Mouse (Mus musculus) CH12.LX (cell line): Measurements from ENCODE around the gene Kif3b. TPM values are rescaled to one million over a fixed set of nuclear protein-coding genes. Genes with fewer than 3 reads are reported as not detected.

ENCODE experiments used
- DNase-seq: peaks from one replicate; pipeline ENCODE4 v3.0.0-alpha.2; 2013; ENCODE audit errors: extremely low read depth
- H3K27ac ChIP-seq: 2 replicates; pipeline ENCODE4 v1.5.1; 2012; ENCODE audit warnings: low read depth, mild to moderate bottlenecking, control low read depth, moderate library complexity; ENCODE audit not compliant: insufficient read depth
- H3K27me3 ChIP-seq: replicated peaks from 2 replicates; pipeline ENCODE3; 2012; ENCODE audit warnings: inconsistent platforms
- H3K36me3 ChIP-seq, 2 experiments: replicated peaks in 1 of 2; 2 replicates each; pipeline versions ENCODE3 to v1.6.1; 2012; ENCODE audit warnings: inconsistent platforms in 1 of 2, low read length in 1 of 2, mild to moderate bottlenecking in 1 of 2, mixed read lengths in 1 of 2, moderate library complexity in 1 of 2; ENCODE audit not compliant: control insufficient read depth in 1 of 2, insufficient read depth in 1 of 2
- H3K4me1 ChIP-seq, 2 experiments: 2 replicates each; pipeline ENCODE4 v1.6.1; 2012; ENCODE audit warnings: inconsistent platforms in 1 of 2, moderate library complexity in 1 of 2; ENCODE audit not compliant: insufficient read depth in 2 of 2, control insufficient read depth in 1 of 2
- H3K4me2 ChIP-seq: 2 replicates; pipeline ENCODE4 v1.6.1; 2012; ENCODE audit warnings: low read depth, mild to moderate bottlenecking, control low read depth; ENCODE audit not compliant: poor library complexity, insufficient read depth, severe bottlenecking
- H3K4me3 ChIP-seq, 3 experiments: fragments of 150-350 bp in 1 of 3; sonication (generic) in 1 of 3; replicated peaks in 1 of 3; 2 replicates each; pipeline versions ENCODE3 to v1.5.1; 2011 to 2012; ENCODE audit warnings: low read depth in 2 of 3, low read length in 2 of 3, mild to moderate bottlenecking in 2 of 3, moderate library complexity in 2 of 3, control low read depth in 1 of 3, improper control_type of control experiment in 1 of 3, inconsistent platforms in 1 of 3, mixed read lengths in 1 of 3; ENCODE audit not compliant: poor library complexity in 1 of 3
- H3K79me2 ChIP-seq: replicated peaks from 2 replicates; pipeline ENCODE4 v1.6.1; 2012; ENCODE audit warnings: mild to moderate bottlenecking, moderate library complexity; ENCODE audit not compliant: control insufficient read depth, poor library complexity, insufficient read depth, severe bottlenecking; ENCODE audit errors: extremely low read depth
- H3K9ac ChIP-seq: 2 replicates; pipeline ENCODE4 v1.6.1; 2012; ENCODE audit warnings: low read depth, mild to moderate bottlenecking, control low read depth, moderate library complexity; ENCODE audit not compliant: insufficient read depth
- H3K9me3 ChIP-seq: replicated peaks from 2 replicates; pipeline ENCODE3; 2012; ENCODE audit warnings: low read length, inconsistent platforms, mixed read lengths
- BHLHE40 ChIP-seq: IDR thresholded peaks from 2 replicates; pipeline ENCODE4 v1.6.1; 2011; ENCODE audit warnings: mild to moderate bottlenecking, low read depth, low read length, improper control_type of control experiment
- CHD1 ChIP-seq: IDR thresholded peaks from 2 replicates; pipeline ENCODE4 v1.6.1; 2012; ENCODE audit warnings: low read depth, low read length, improper control_type of control experiment, inconsistent platforms
- CHD2 ChIP-seq: IDR thresholded peaks from 2 replicates; pipeline ENCODE4 v1.6.1; 2011; ENCODE audit warnings: low read length, improper control_type of control experiment
- CTCF ChIP-seq, 2 experiments: IDR thresholded peaks in 1 of 2; conservative IDR thresholded peaks in 1 of 2; 2 replicates each; pipeline ENCODE4 v1.5.1; 2011 to 2012; ENCODE audit warnings: low read depth in 2 of 2, low read length in 2 of 2, improper control_type of control experiment in 1 of 2, inconsistent platforms in 1 of 2, mild to moderate bottlenecking in 1 of 2, moderate library complexity in 1 of 2
- E2F4 ChIP-seq: IDR thresholded peaks from 2 replicates; pipeline ENCODE4 v1.6.1; 2011; ENCODE audit warnings: low read depth, low read length, improper control_type of control experiment; ENCODE audit not compliant: insufficient replicate concordance
- ELF1 ChIP-seq: IDR thresholded peaks from 2 replicates; pipeline ENCODE4 v1.6.1; 2014; ENCODE audit warnings: low read depth, mild to moderate bottlenecking, inconsistent platforms, low read length, improper control_type of control experiment
- EP300 ChIP-seq: IDR thresholded peaks from 2 replicates; pipeline ENCODE4 v1.6.1; 2011; ENCODE audit warnings: low read length, improper control_type of control experiment
- ETS1 ChIP-seq: conservative IDR thresholded peaks from 2 replicates; pipeline ENCODE4 v1.6.1; 2012; ENCODE audit warnings: low read depth, mild to moderate bottlenecking, inconsistent platforms, low read length, improper control_type of control experiment, moderate library complexity
- GABPA ChIP-seq: IDR thresholded peaks from 2 replicates; pipeline ENCODE4 v1.6.1; 2012; ENCODE audit warnings: low read depth, low read length, improper control_type of control experiment, inconsistent platforms; ENCODE audit not compliant: insufficient replicate concordance
- HCFC1 ChIP-seq: IDR thresholded peaks from 2 replicates; pipeline ENCODE4 v1.6.1; 2012; ENCODE audit warnings: low read depth, mild to moderate bottlenecking, inconsistent platforms, low read length, improper control_type of control experiment
- IRF4 ChIP-seq: IDR thresholded peaks from 2 replicates; pipeline ENCODE4 v1.6.1; 2014; ENCODE audit warnings: low read depth, mild to moderate bottlenecking, inconsistent platforms, low read length, improper control_type of control experiment
- JUN ChIP-seq: IDR thresholded peaks from 2 replicates; pipeline ENCODE4 v1.6.1; 2011; ENCODE audit warnings: low read depth, mild to moderate bottlenecking, low read length, improper control_type of control experiment, moderate library complexity; ENCODE audit not compliant: insufficient read depth
- JUND ChIP-seq: conservative IDR thresholded peaks from 2 replicates; pipeline ENCODE4 v1.6.1; 2011; ENCODE audit warnings: low read depth, low read length, improper control_type of control experiment
- KAT2A ChIP-seq: IDR thresholded peaks from 2 replicates; pipeline ENCODE4 v1.6.1; 2012; ENCODE audit warnings: low read length, improper control_type of control experiment, inconsistent platforms; ENCODE audit not compliant: insufficient replicate concordance
- MAFK ChIP-seq: IDR thresholded peaks from 2 replicates; pipeline ENCODE4 v1.6.1; 2011; ENCODE audit warnings: low read length, improper control_type of control experiment; ENCODE audit not compliant: insufficient replicate concordance
- MAZ ChIP-seq: IDR thresholded peaks from 2 replicates; pipeline ENCODE4 v1.6.1; 2012; ENCODE audit warnings: low read depth, mild to moderate bottlenecking, inconsistent platforms, low read length, improper control_type of control experiment, moderate library complexity
- MEF2A ChIP-seq: IDR thresholded peaks from 2 replicates; pipeline ENCODE4 v1.6.1; 2014; ENCODE audit warnings: low read depth, mild to moderate bottlenecking, inconsistent platforms, low read length, improper control_type of control experiment, borderline replicate concordance
- MXI1 ChIP-seq: IDR thresholded peaks from 2 replicates; pipeline ENCODE4 v1.6.1; 2011; ENCODE audit warnings: mild to moderate bottlenecking, low read depth, low read length, improper control_type of control experiment
- MYC ChIP-seq: IDR thresholded peaks from 2 replicates; pipeline ENCODE4 v1.6.1; 2011; ENCODE audit warnings: low read depth, mild to moderate bottlenecking, improper control_type of control experiment, low read length
- NELFE ChIP-seq: IDR thresholded peaks from 2 replicates; pipeline ENCODE4 v1.6.1; 2011; ENCODE audit warnings: low read depth, low read length, improper control_type of control experiment
- NRF1 ChIP-seq: IDR thresholded peaks from 2 replicates; pipeline ENCODE4 v1.6.1; 2014; ENCODE audit warnings: low read depth, mild to moderate bottlenecking, inconsistent platforms, low read length, improper control_type of control experiment, moderate library complexity
- PAX5 ChIP-seq: IDR thresholded peaks from 2 replicates; pipeline ENCODE4 v1.6.1; 2012; ENCODE audit warnings: low read length, inconsistent platforms, mixed read lengths
- POLR2A ChIP-seq: IDR thresholded peaks from 2 replicates; pipeline ENCODE4 v1.6.1; 2011; ENCODE audit warnings: low read depth, mild to moderate bottlenecking, improper control_type of control experiment, low read length
- POLR2AphosphoS2 ChIP-seq: IDR thresholded peaks from 2 replicates; pipeline ENCODE4 v1.6.1; 2011; ENCODE audit warnings: low read depth, low read length, improper control_type of control experiment
- RAD21 ChIP-seq: IDR thresholded peaks from 2 replicates; pipeline ENCODE4 v1.6.1; 2011; ENCODE audit warnings: low read depth, mild to moderate bottlenecking, low read length, improper control_type of control experiment, moderate library complexity
- RCOR1 ChIP-seq: conservative IDR thresholded peaks from 2 replicates; pipeline ENCODE4 v1.6.1; 2012; ENCODE audit warnings: low read depth, mild to moderate bottlenecking, inconsistent platforms, low read length, improper control_type of control experiment
- SIN3A ChIP-seq: IDR thresholded peaks from 2 replicates; pipeline ENCODE4 v1.6.1; 2012; ENCODE audit warnings: low read length, improper control_type of control experiment, inconsistent platforms
- SMC3 ChIP-seq: IDR thresholded peaks from 2 replicates; pipeline ENCODE4 v1.6.1; 2011; ENCODE audit warnings: low read depth, low read length, improper control_type of control experiment
- TBP ChIP-seq: conservative IDR thresholded peaks from 2 replicates; pipeline ENCODE4 v1.6.1; 2011; ENCODE audit warnings: low read depth, low read length, improper control_type of control experiment
- TCF12 ChIP-seq: IDR thresholded peaks from 2 replicates; pipeline ENCODE4 v1.6.1; 2014; ENCODE audit warnings: low read depth, mild to moderate bottlenecking, inconsistent platforms, low read length, improper control_type of control experiment
- UBTF ChIP-seq: IDR thresholded peaks from 2 replicates; pipeline ENCODE4 v1.6.1; 2012; ENCODE audit warnings: low read depth, mild to moderate bottlenecking, inconsistent platforms, low read length, improper control_type of control experiment, moderate library complexity
- USF1 ChIP-seq: IDR thresholded peaks from 2 replicates; pipeline ENCODE4 v1.6.1; 2014; ENCODE audit warnings: low read depth, mild to moderate bottlenecking, inconsistent platforms, low read length, improper control_type of control experiment
- USF2 ChIP-seq: conservative IDR thresholded peaks from 2 replicates; pipeline ENCODE4 v1.6.1; 2011; ENCODE audit warnings: low read depth, low read length, improper control_type of control experiment
- ZC3H11A ChIP-seq: IDR thresholded peaks from 2 replicates; pipeline ENCODE4 v1.6.1; 2012; ENCODE audit warnings: low read depth, mild to moderate bottlenecking, inconsistent platforms, low read length, improper control_type of control experiment
- ZKSCAN1 ChIP-seq: IDR thresholded peaks from 2 replicates; pipeline ENCODE4 v1.6.1; 2012; ENCODE audit warnings: low read depth, inconsistent platforms, low read length, improper control_type of control experiment, borderline replicate concordance
- ZMIZ1 ChIP-seq: IDR thresholded peaks from 2 replicates; pipeline ENCODE4 v1.6.1; 2012; ENCODE audit warnings: low read depth, mild to moderate bottlenecking, inconsistent platforms, low read length, improper control_type of control experiment
- ZNF384 ChIP-seq: IDR thresholded peaks from 2 replicates; pipeline ENCODE4 v1.6.1; 2012; ENCODE audit warnings: low read depth, low read length, improper control_type of control experiment, inconsistent platforms
- dilution Hi-C: fragments of 300-500 bp; cut with MboI; formaldehyde crosslinking; loops from 2 replicates; pipeline ENCODE4 v1.14.3; 2020; ENCODE audit warnings: low sequenced_read_pairs; ENCODE audit not compliant: extremely low pct_unique_long_range_greater_than_20kb, extremely low pct_ligation_motif_present
- in situ Hi-C: fragments of 300-500 bp; cut with MboI; formaldehyde crosslinking; loops from 3 replicates; pipeline ENCODE4 v1.14.3; 2019; ENCODE audit warnings: low sequenced_read_pairs, low pct_ligation_motif_present, low pct_unique_long_range_greater_than_20kb, mixed read lengths
- polyA plus RNA-seq: library from polyadenylated mRNA; unstranded; fragments of >175 nt; gene quantifications from 2 replicates; pipeline ENCODE4 v1.2.1, GENCODE M21; 2012; ENCODE audit warnings: low read depth; ENCODE audit not compliant: insufficient read length
- total RNA-seq, 2 experiments: library from RNA; depleted of rRNA; stranded (reverse); fragments of 300-350 nt in 1 of 2; fragments of >200 nt in 1 of 2; gene quantifications; 2 replicates each; pipeline ENCODE4 v1.2.3; 2012 to 2014

The Kif3b gene
- total RNA-seq (2012; rRNA removed): 9.9 and 10.6 TPM in 2 replicates
- 8.5 and 9.1 TPM in 2 replicates for total RNA-seq (2014; rRNA removed)
- 15.8 and 16.5 TPM in 2 replicates for polyA plus RNA-seq

GRCm38 (mm10) chr2:153290938-153291928 is at the start of gene Kif3b:
TSS of gene Kif3b (plus strand) at chr2:153291413.
- Histone ChIP-seq H3K27ac (peak within 1 kb of the TSS; percentile 6; the same call in 1 of the 2 replicates), H3K9me3 (no peaks in the 10 kb centered on the region), H3K4me2 (peak within 1 kb of the TSS; percentile 75), H3K27me3 (no peaks in the 10 kb centered on the region), H3K9ac (peak within 1 kb of the TSS; percentile 91), H3K36me3 (peaks cover 0 to 27% of the 10 kb centered on the region in 2 experiments), H3K4me1 (peaks cover 7 to 39% of the 10 kb centered on the region in 2 experiments), H3K4me3 (peak within 1 kb of the TSS; percentile 71 to 99 (median 94)), H3K79me2 (peaks cover 7% of the 10 kb centered on the region)
- dilution Hi-C loops (no loop called here), in situ Hi-C loops (no loop called here)
- DNase-seq: peak; percentile 87
- peak; percentile 18; the same call in 1 of the 2 replicates for TF ChIP-seq BHLHE40
- TF ChIP-seq GABPA: no peak; the same call in 1 of the 2 replicates
- peak; percentile 58 for TF ChIP-seq ETS1
- no peak for TF ChIP-seq POLR2AphosphoS2
- TF ChIP-seq ZNF384: no peak
- no peak for TF ChIP-seq EP300
- TF ChIP-seq USF1: no peak
- TF ChIP-seq MEF2A: peak; percentile 67; the same call in 1 of the 2 replicates
- TF ChIP-seq TCF12: peak; percentile 76
- no peak for TF ChIP-seq JUND
- peak; percentile 89 for TF ChIP-seq HCFC1
- TF ChIP-seq MYC: peak; percentile 60; the same call in 1 of the 2 replicates
- TF ChIP-seq NELFE: peak; percentile 67
- 0 out of 2 replicates have a peak, but pooled peaks have one; percentile 53 for TF ChIP-seq ZMIZ1
- TF ChIP-seq POLR2A: peak; percentile 72
- no peak for TF ChIP-seq ZC3H11A
- TF ChIP-seq UBTF: 0 out of 2 replicates have a peak, but pooled peaks have one; percentile 50
- no peak for TF ChIP-seq CHD2
- peak; percentile 64; the same call in 1 of the 2 replicates for TF ChIP-seq KAT2A
- peak; percentile 28 for TF ChIP-seq NRF1
- TF ChIP-seq ELF1: peak; percentile 99
- peak; percentile 72 for TF ChIP-seq IRF4
- TF ChIP-seq E2F4: no peak
- TF ChIP-seq JUN: no peak
- TF ChIP-seq ZKSCAN1: no peak
- TF ChIP-seq USF2: no peak
- no peak for TF ChIP-seq MAFK
- peak; percentile 6; the same call in 1 of the 2 replicates for TF ChIP-seq SMC3
- TF ChIP-seq MAZ: peak; percentile 57; the same call in 1 of the 2 replicates
- TF ChIP-seq RCOR1: no peak
- TF ChIP-seq CTCF (conservative IDR thresholded peaks at IDR 0.05 in 1 of 2, IDR thresholded peaks at IDR 0.05 in 1 of 2; ENCODE audit: low read depth in 2 of 2, low read length in 2 of 2): no peak
- TF ChIP-seq TBP: no peak
- TF ChIP-seq SIN3A: peak; percentile 100
- TF ChIP-seq PAX5: no peak
- TF ChIP-seq CHD1: no peak
- TF ChIP-seq RAD21: no peak
- peak; percentile 97 for TF ChIP-seq MXI1
